Mouse (Mus musculus): ENCODE data around the gene Trabd2b.

The Trabd2b gene

GRCm38 (mm10) chr4:114448393-114449052 lies 42.0 kb downstream of the Trabd2b start:
- DNase-seq (ENCODE audit: low spot score in 2 of 2): peak; percentile 58 to 61

GRCm38 (mm10) chr4:114453101-114453500 lies 46.6 kb downstream of the Trabd2b start:
- DNase-seq (ENCODE audit: low spot score in 2 of 2): no peak

GRCm38 (mm10) chr4:114454016-114454415 lies 47.5 kb downstream of the Trabd2b start:
- no peak for DNase-seq (ENCODE audit: low spot score in 2 of 2)

GRCm38 (mm10) chr4:114454495-114455186 lies 48.1 kb downstream of the Trabd2b start:
- peak in 1 of 2 experiments; percentile 43 for DNase-seq (ENCODE audit: low spot score in 2 of 2)

- no peak for DNase-seq (ENCODE audit: low spot score in 2 of 2)
Measured at GRCm38 (mm10) chr4:114457111-114457510, 50.6 kb downstream of the Trabd2b start.

- DNase-seq (ENCODE audit: low spot score in 2 of 2): no peak
Measured at GRCm38 (mm10) chr4:114459591-114459990, 53.1 kb downstream of the Trabd2b start.

GRCm38 (mm10) chr4:114460401-114460800 lies 53.9 kb downstream of the Trabd2b start:
- no peak for DNase-seq (ENCODE audit: low spot score in 2 of 2)

GRCm38 (mm10) chr4:114461093-114461492 lies 54.6 kb downstream of the Trabd2b start:
- peak in 1 of 2 experiments; percentile 53 for DNase-seq (ENCODE audit: low spot score in 2 of 2)

GRCm38 (mm10) chr4:114465641-114466040 lies 59.1 kb downstream of the Trabd2b start:
- DNase-seq (ENCODE audit: low spot score in 2 of 2): peak; percentile 42 to 48

GRCm38 (mm10) chr4:114467371-114468094 lies 61.0 kb downstream of the Trabd2b start:
- no peak for DNase-seq (ENCODE audit: low spot score in 2 of 2)

GRCm38 (mm10) chr4:114468095-114468429 lies 61.5 kb downstream of the Trabd2b start:
- DNase-seq (ENCODE audit: low spot score in 2 of 2): no peak

GRCm38 (mm10) chr4:114469881-114470280 lies 63.4 kb downstream of the Trabd2b start:
- no peak for DNase-seq (ENCODE audit: low spot score in 2 of 2)

- no peak for DNase-seq (ENCODE audit: low spot score in 2 of 2)
Measured at GRCm38 (mm10) chr4:114472143-114472542, 65.6 kb downstream of the Trabd2b start.

- no peak for DNase-seq (ENCODE audit: low spot score in 2 of 2)
Measured at GRCm38 (mm10) chr4:114476316-114476715, 69.8 kb downstream of the Trabd2b start.

- peak; percentile 54 to 63 for DNase-seq (ENCODE audit: low spot score in 2 of 2)
Measured at GRCm38 (mm10) chr4:114477082-114477771, 70.7 kb downstream of the Trabd2b start.

- no peak for DNase-seq (ENCODE audit: low spot score in 2 of 2)
Measured at GRCm38 (mm10) chr4:114481518-114481917, 75.0 kb downstream of the Trabd2b start.

- no peak for DNase-seq (ENCODE audit: low spot score in 2 of 2)
Measured at GRCm38 (mm10) chr4:114484173-114484572, 77.6 kb downstream of the Trabd2b start.

GRCm38 (mm10) chr4:114485996-114486395 lies 79.5 kb downstream of the Trabd2b start:
- no peak for DNase-seq (ENCODE audit: low spot score in 2 of 2)

GRCm38 (mm10) chr4:114486885-114487531 lies 80.5 kb downstream of the Trabd2b start:
- DNase-seq (ENCODE audit: low spot score in 2 of 2): peak; percentile 48 to 55

- no peak for DNase-seq (ENCODE audit: low spot score in 2 of 2)
Measured at GRCm38 (mm10) chr4:114487701-114488100, 81.2 kb downstream of the Trabd2b start.

- DNase-seq (ENCODE audit: low spot score in 2 of 2): no peak
Measured at GRCm38 (mm10) chr4:114492157-114492556, 85.6 kb downstream of the Trabd2b start.

- no peak for DNase-seq (ENCODE audit: low spot score in 2 of 2)
Measured at GRCm38 (mm10) chr4:114494035-114494434, 87.5 kb downstream of the Trabd2b start.
